In genomic region chr11:70431574-70431973, GRCm38 (mm10) we compare ENCODE assay signal across 8 mouse cellular contexts. TPM values are rescaled to one million over a fixed set of nuclear protein-coding genes. Genes with fewer than 3 reads are reported as not detected.
DNase-seq lines count a peak whose midpoint lies in the region; ATAC-seq and TF ChIP-seq lines count a peak whose summit lies in the region.

No protein-coding gene starts in this region.

- no peak overlapping the region for H3K9ac ChIP-seq in heart, embryonic 12.5 days
- peak overlapping the region; percentile 37 for H3K9ac ChIP-seq in MEL (ENCODE audit: control insufficient read depth, low read depth, low read length, poor library complexity, severe bottlenecking)
- peak overlapping the region; percentile 81 for H3K9ac ChIP-seq in midbrain, embryonic 11.5 days (ENCODE audit: low read length)

- TF ChIP-seq EP300 in MEL (IDR thresholded peaks at IDR 0.05; ENCODE audit: low read depth in 1 of 2, low read length in 2 of 2) = no peak

- TF ChIP-seq CTCF in MEL (IDR thresholded peaks at IDR 0.05 in 2 of 3, conservative IDR thresholded peaks at IDR 0.05 in 1 of 3; ENCODE audit: control insufficient read depth in 1 of 3, insufficient read depth in 1 of 3, low read depth in 2 of 3, low read length in 3 of 3, poor library complexity in 1 of 3, severe bottlenecking in 1 of 3) = no peak

- no peak overlapping the region for H3K27ac ChIP-seq in heart, embryonic 12.5 days (ENCODE audit: poor library complexity, severe bottlenecking)
- no peak overlapping the region for H3K27ac ChIP-seq in MEL (ENCODE audit: control insufficient read depth, low read depth, low read length)
- H3K27ac ChIP-seq in hindbrain, embryonic 10.5 days = peak overlapping the region; percentile 92
- peak overlapping the region; percentile 76; the same call in 1 of the 2 replicates for H3K27ac ChIP-seq in midbrain, embryonic 11.5 days (ENCODE audit: low read depth, low read length)

- intact Hi-C loops in heart, postnatal 36 days (cut with DNase I) = loop anchor here (1.0 to 5.0 kb wide), 3 partner anchors 75 to 326 kb away; no protein-coding TSS in a partner anchor

- peaks cover 31% of the 10 kb centered on the region for H3K79me2 ChIP-seq in MEL (ENCODE audit: control insufficient read depth, insufficient read depth, low read length, poor library complexity)

- H3K4me2 ChIP-seq in heart, embryonic 12.5 days = peak overlapping the region; percentile 84
- peak overlapping the region; percentile 70 for H3K4me2 ChIP-seq in midbrain, embryonic 11.5 days

- H3K4me3 ChIP-seq in heart, embryonic 12.5 days = no peak overlapping the region
- H3K4me3 ChIP-seq in MEL (ENCODE audit: control insufficient read depth in 1 of 2, insufficient read depth in 1 of 2, low read depth in 2 of 2, low read length in 2 of 2) = peak overlapping the region; percentile 25 to 64; a peak in 3 of 4 replicates
- H3K4me3 ChIP-seq in hindbrain, embryonic 10.5 days = peak overlapping the region; percentile 77
- H3K4me3 ChIP-seq in midbrain, embryonic 11.5 days (ENCODE audit: low read depth, low read length) = no peak overlapping the region; the same call in 1 of the 2 replicates

- no peak for DNase-seq in heart, postnatal 36 days
- DNase-seq in MEL (ENCODE audit: low read depth, low spot score) = no peak
- DNase-seq in hindbrain, embryonic 10.5 days (ENCODE audit: low spot score) = no peak
- DNase-seq in midbrain, embryonic 11.5 days (ENCODE audit: low spot score, missing footprints) = peak; percentile 88
- no peak for DNase-seq in layer of hippocampus, adult 18-20 months (ENCODE audit: low spot score in 2 of 2)
- no peak for DNase-seq in urinary bladder, postnatal 10 days (ENCODE audit: low spot score)
- no peak for DNase-seq in urinary bladder, adult 2 months (ENCODE audit: low spot score)

- no peak for ATAC-seq in heart, embryonic 12.5 days (ENCODE audit: insufficient number of reproducible peaks, low FRiP score)
- no peak for ATAC-seq in midbrain, embryonic 11.5 days (ENCODE audit: low FRiP score)

- no peaks in the 10 kb centered on the region for H3K9me3 ChIP-seq in heart, embryonic 12.5 days (replicated peaks)
- no peaks in the 10 kb centered on the region for H3K9me3 ChIP-seq in MEL (replicated peaks; ENCODE audit: insufficient read depth, low read length)
- H3K9me3 ChIP-seq in hindbrain, embryonic 10.5 days = no peaks in the 10 kb centered on the region
- H3K9me3 ChIP-seq in midbrain, embryonic 11.5 days (ENCODE audit: control insufficient read depth, low read length) = no peaks in the 10 kb centered on the region

- no peaks in the 10 kb centered on the region for H3K27me3 ChIP-seq in heart, embryonic 12.5 days (replicated peaks)
- no peaks in the 10 kb centered on the region for H3K27me3 ChIP-seq in MEL (ENCODE audit: control insufficient read depth in 1 of 2, insufficient read depth in 2 of 2, low read length in 2 of 2)
- no peaks in the 10 kb centered on the region for H3K27me3 ChIP-seq in hindbrain, embryonic 10.5 days (ENCODE audit: insufficient read depth, poor library complexity, severe bottlenecking)
- H3K27me3 ChIP-seq in midbrain, embryonic 11.5 days (ENCODE audit: control insufficient read depth, insufficient read depth, low read length) = no peaks in the 10 kb centered on the region

- peaks cover 7% of the 10 kb centered on the region for H3K36me3 ChIP-seq in heart, embryonic 12.5 days
- peaks cover 0 to 24% of the 10 kb centered on the region in 2 experiments; a peak in 2 of 4 replicates for H3K36me3 ChIP-seq in MEL (ENCODE audit: control insufficient read depth in 1 of 2, insufficient read depth in 2 of 2, low read length in 2 of 2)
- peaks cover 13% of the 10 kb centered on the region for H3K36me3 ChIP-seq in hindbrain, embryonic 10.5 days
- no peaks in the 10 kb centered on the region for H3K36me3 ChIP-seq in midbrain, embryonic 11.5 days (ENCODE audit: control insufficient read depth, insufficient read depth, low read length)

- 33% methylated on average over 5 of the region's 5 CpGs for WGBS in heart, embryonic 12.5 days
- WGBS in hindbrain, embryonic 10.5 days = 29% methylated on average over 5 of the region's 5 CpGs
- WGBS in midbrain, embryonic 11.5 days = 29% methylated on average over 5 of the region's 5 CpGs

- no peak for TF ChIP-seq POLR2A in MEL (IDR thresholded peaks at IDR 0.05; ENCODE audit: control insufficient read depth in 1 of 2, insufficient read depth in 1 of 2, low read depth in 1 of 2, low read length in 2 of 2, poor library complexity in 1 of 2)

- H3K4me1 ChIP-seq in heart, embryonic 12.5 days (replicated peaks) = peaks cover 12% of the 10 kb centered on the region
- H3K4me1 ChIP-seq in MEL (ENCODE audit: control insufficient read depth in 1 of 2, insufficient read depth in 2 of 2, low read length in 2 of 2) = peaks cover 4 to 37% of the 10 kb centered on the region in 2 experiments
- peaks cover 42% of the 10 kb centered on the region for H3K4me1 ChIP-seq in hindbrain, embryonic 10.5 days (replicated peaks)
- H3K4me1 ChIP-seq in midbrain, embryonic 11.5 days (ENCODE audit: control insufficient read depth, insufficient read depth, low read length) = peaks cover 16% of the 10 kb centered on the region

- TF ChIP-seq RAD21 in MEL (IDR thresholded peaks at IDR 0.05; ENCODE audit: low read depth, low read length) = no peak

TF ChIP-seq in MEL, 35 proteins besides CTCF, POLR2A, EP300 and RAD21:
- TF ChIP-seq MAX (IDR thresholded peaks at IDR 0.05; ENCODE audit: low read length) = no peak
- 0 out of 2 replicates have a peak, but pooled peaks have one; percentile 4 for TF ChIP-seq ZKSCAN1 (IDR thresholded peaks at IDR 0.05; ENCODE audit: low read depth, low read length)
TF ChIP-seq in MEL: peak in this region for 1.

RNA-seq across cellular contexts. Expression of gene Arrb2, which starts 0.9 kb away (rescaled TPM):
- polyA plus RNA-seq in heart, embryonic 12.5 days (2016; fragmentation: Nextera tagmentation; extraction: Ambion mirVana) = 13.5 TPM in 2 replicates
- total RNA-seq in heart, postnatal 36 days (2021) = 10 to 100 TPM; 14.8 to 15.4 TPM
- total RNA-seq in MEL (2012; rRNA removed) = 200 and 241 TPM in 2 replicates
- 100 to 1,000 TPM in 1 of 2 experiments, not detected in 1; 272 TPM for polyA plus RNA-seq in MEL (2012; ENCODE audit: insufficient read depth in 1 of 2, insufficient read length in 2 of 2, low read depth in 1 of 2, low replicate concordance in 2 of 2, missing spikeins in 1 of 2)
- 31.1 and 32.7 TPM in 2 replicates for polyA plus RNA-seq in hindbrain, embryonic 10.5 days (2016; fragmentation: Nextera tagmentation; extraction: Ambion mirVana)
- polyA plus RNA-seq in midbrain, embryonic 11.5 days (2014; fragmentation: Nextera tagmentation; extraction: Ambion mirVana) = 28.9 and 31.3 TPM in 2 replicates
- 100 to 1,000 TPM in 1 of 2 experiments, 10 to 100 TPM in 1; 93.5 to 100 TPM for total RNA-seq in layer of hippocampus, adult 18-20 months (2021)
- 18.5 and 22.0 TPM in 2 replicates for polyA plus RNA-seq in urinary bladder, adult 2 months (2012; rRNA removed)

RNA-seq across cellular contexts. Expression of gene Med11, which starts 20.1 kb away (rescaled TPM):
- 22.6 and 24.0 TPM in 2 replicates for polyA plus RNA-seq in heart, embryonic 12.5 days (2016; fragmentation: Nextera tagmentation; extraction: Ambion mirVana)
- 1 to 10 TPM; 8.9 to 9.7 TPM for total RNA-seq in heart, postnatal 36 days (2021)
- 43.0 and 43.3 TPM in 2 replicates for total RNA-seq in MEL (2012; rRNA removed)
- polyA plus RNA-seq in MEL (2012; ENCODE audit: insufficient read depth in 1 of 2, insufficient read length in 2 of 2, low read depth in 1 of 2, low replicate concordance in 2 of 2, missing spikeins in 1 of 2) = 10 to 100 TPM in 1 of 2 experiments, not detected in 1; 40.0 TPM
- 48.3 and 49.2 TPM in 2 replicates for polyA plus RNA-seq in hindbrain, embryonic 10.5 days (2016; fragmentation: Nextera tagmentation; extraction: Ambion mirVana)
- 37.7 and 42.1 TPM in 2 replicates for polyA plus RNA-seq in midbrain, embryonic 11.5 days (2014; fragmentation: Nextera tagmentation; extraction: Ambion mirVana)
- total RNA-seq in layer of hippocampus, adult 18-20 months (2021) = 10 to 100 TPM; 13.7 to 16.7 TPM
- 20.1 and 20.8 TPM in 2 replicates for polyA plus RNA-seq in urinary bladder, adult 2 months (2012; rRNA removed)

RNA-seq across cellular contexts. Expression of gene Pelp1, which starts 21.7 kb away (rescaled TPM):
- 28.4 and 29.3 TPM in 2 replicates for polyA plus RNA-seq in heart, embryonic 12.5 days (2016; fragmentation: Nextera tagmentation; extraction: Ambion mirVana)
- 10 to 100 TPM; 19.4 to 22.1 TPM for total RNA-seq in heart, postnatal 36 days (2021)
- 46.4 and 50.6 TPM in 2 replicates for total RNA-seq in MEL (2012; rRNA removed)
- 10 to 100 TPM in 1 of 2 experiments, not detected in 1; 70.1 TPM for polyA plus RNA-seq in MEL (2012; ENCODE audit: insufficient read depth in 1 of 2, insufficient read length in 2 of 2, low read depth in 1 of 2, low replicate concordance in 2 of 2, missing spikeins in 1 of 2)
- 50.6 and 53.0 TPM in 2 replicates for polyA plus RNA-seq in hindbrain, embryonic 10.5 days (2016; fragmentation: Nextera tagmentation; extraction: Ambion mirVana)
- polyA plus RNA-seq in midbrain, embryonic 11.5 days (2014; fragmentation: Nextera tagmentation; extraction: Ambion mirVana) = 32.5 and 33.7 TPM in 2 replicates
- 10 to 100 TPM; 32.0 to 37.2 TPM for total RNA-seq in layer of hippocampus, adult 18-20 months (2021)
- polyA plus RNA-seq in urinary bladder, adult 2 months (2012; rRNA removed) = 11.1 and 15.3 TPM in 2 replicates

RNA-seq across cellular contexts. Expression of gene Zmynd15, which starts 27.7 kb away (rescaled TPM):
- 1.9 and 2.9 TPM in 2 replicates for polyA plus RNA-seq in heart, embryonic 12.5 days (2016; fragmentation: Nextera tagmentation; extraction: Ambion mirVana)
- total RNA-seq in heart, postnatal 36 days (2021) = 1 to 10 TPM; 1.8 to 2.2 TPM
- not detected in 2 replicates for total RNA-seq in MEL (2012; rRNA removed)
- polyA plus RNA-seq in MEL (2012; ENCODE audit: insufficient read depth in 1 of 2, insufficient read length in 2 of 2, low read depth in 1 of 2, low replicate concordance in 2 of 2, missing spikeins in 1 of 2) = under 1 TPM in 1 of 2 experiments, not detected in 1; 0.14 TPM
- polyA plus RNA-seq in hindbrain, embryonic 10.5 days (2016; fragmentation: Nextera tagmentation; extraction: Ambion mirVana) = 0.25 and 0.30 TPM in 2 replicates
- polyA plus RNA-seq in midbrain, embryonic 11.5 days (2014; fragmentation: Nextera tagmentation; extraction: Ambion mirVana) = 0.18 and 0.26 TPM in 2 replicates
- under 1 TPM; 0.20 to 0.27 TPM for total RNA-seq in layer of hippocampus, adult 18-20 months (2021)
- 3.9 and 4.4 TPM in 2 replicates for polyA plus RNA-seq in urinary bladder, adult 2 months (2012; rRNA removed)

RNA-seq across cellular contexts. Expression of gene Cxcl16, which starts 28.2 kb away (rescaled TPM):
- 6.1 and 8.6 TPM in 2 replicates for polyA plus RNA-seq in heart, embryonic 12.5 days (2016; fragmentation: Nextera tagmentation; extraction: Ambion mirVana)
- 10 to 100 TPM in 1 of 2 experiments, 1 to 10 TPM in 1; 9.6 to 10.9 TPM for total RNA-seq in heart, postnatal 36 days (2021)
- total RNA-seq in MEL (2012; rRNA removed) = not detected in 2 replicates
- not detected for polyA plus RNA-seq in MEL (2012; ENCODE audit: insufficient read depth in 1 of 2, insufficient read length in 2 of 2, low read depth in 1 of 2, low replicate concordance in 2 of 2, missing spikeins in 1 of 2)
- polyA plus RNA-seq in hindbrain, embryonic 10.5 days (2016; fragmentation: Nextera tagmentation; extraction: Ambion mirVana) = 0.31 and 0.41 TPM in 2 replicates
- polyA plus RNA-seq in midbrain, embryonic 11.5 days (2014; fragmentation: Nextera tagmentation; extraction: Ambion mirVana) = 0.50 and 0.82 TPM in 2 replicates
- total RNA-seq in layer of hippocampus, adult 18-20 months (2021) = 1 to 10 TPM in 1 of 2 experiments, under 1 TPM in 1; 0.82 to 1.3 TPM
- polyA plus RNA-seq in urinary bladder, adult 2 months (2012; rRNA removed) = 28.9 and 29.2 TPM in 2 replicates

Comparison
In these comparisons a context has a peak if more than half of its experiments do, and no peak if none do; other contexts are left out.
1. H3K27ac ChIP-seq: peak in hindbrain, embryonic 10.5 days (single experiment) and midbrain, embryonic 11.5 days (single experiment); none in heart, embryonic 12.5 days (single experiment) and MEL (single experiment).
2. H3K4me3 ChIP-seq: peak in MEL (2 of 2) and hindbrain, embryonic 10.5 days (single experiment); none in heart, embryonic 12.5 days (single experiment) and midbrain, embryonic 11.5 days (single experiment).